Mouse (Mus musculus) neural tube, embryonic 11.5 days (tissue): ENCODE measurements around the gene Tpp1. TPM values are rescaled to one million over a fixed set of nuclear protein-coding genes. Genes with fewer than 3 reads are reported as not detected.

Source experiments
- ATAC-seq: fragments of 200-750 bp; cut with Nextera tagmentation; 2 replicates; pipeline ENCODE4 v1.8.0; 2017; ENCODE audit warnings: moderate number of reproducible peaks, mild to moderate bottlenecking, moderate TSS enrichment, moderate library complexity; ENCODE audit not compliant: insufficient read depth, low FRiP score, low TSS enrichment
- DNase-seq: peaks from one replicate; pipeline ENCODE4 v3.0.0-alpha.2; 2015; ENCODE audit warnings: low spot score
- H3K27ac ChIP-seq: fragments of 300-500 bp; sonication (generic); 2 replicates; pipeline ENCODE4 v1.5.1; 2014; ENCODE audit warnings: low read depth, mild to moderate bottlenecking, low read length
- H3K27me3 ChIP-seq: fragments of 300-500 bp; sonication (generic); 2 replicates; pipeline ENCODE4 v1.6.1; 2014; ENCODE audit warnings: mild to moderate bottlenecking, low read length, mixed read lengths; ENCODE audit not compliant: control insufficient read depth, insufficient read depth
- H3K36me3 ChIP-seq: fragments of 300-500 bp; sonication (generic); 2 replicates; pipeline ENCODE4 v1.6.1; 2014; ENCODE audit warnings: mild to moderate bottlenecking, low read length, moderate library complexity, mixed read lengths; ENCODE audit not compliant: control insufficient read depth, insufficient read depth
- H3K4me1 ChIP-seq: fragments of 300-500 bp; sonication (generic); 2 replicates; pipeline ENCODE4 v1.6.1; 2014; ENCODE audit warnings: low read length, mixed read lengths; ENCODE audit not compliant: control insufficient read depth, insufficient read depth
- H3K4me2 ChIP-seq: fragments of 300-500 bp; sonication (generic); 2 replicates; pipeline ENCODE4 v1.6.1; 2014; ENCODE audit warnings: low read depth, mild to moderate bottlenecking, moderate library complexity
- H3K4me3 ChIP-seq: fragments of 300-500 bp; sonication (generic); 2 replicates; pipeline ENCODE4 v1.5.1; 2014; ENCODE audit warnings: low read depth, low read length
- H3K9ac ChIP-seq: fragments of 300-500 bp; sonication (generic); 2 replicates; pipeline ENCODE4 v1.6.1; 2014; ENCODE audit warnings: mild to moderate bottlenecking, low read length
- H3K9me3 ChIP-seq: fragments of 300-500 bp; sonication (generic); 2 replicates; pipeline ENCODE4 v1.6.1; 2016; ENCODE audit warnings: low read length; ENCODE audit not compliant: control insufficient read depth
- WGBS: fragments of 180-500 bp; shearing (Covaris S2); extraction: QIAGEN DNeasy Blood & Tissue Kit; methylation state at CpG from one replicate; pipeline ENCODE4 v1.1.7; 2014; 5-methylcytosine and 5-hydroxymethylcytosine counted together
- polyA plus RNA-seq: library from polyadenylated mRNA; unstranded; fragments of >200 nt; fragmentation: Nextera tagmentation; extraction: Ambion mirVana; gene quantifications from 2 replicates; pipeline ENCODE4 v1.2.1, GENCODE M21; 2014

Tpp1 gene
- polyA plus RNA-seq, 1 experiment from 2014 or later, result 54.8 TPM

GRCm38 (mm10) chr7:105772331-105772730, 20.3 kb upstream of the Tpp1 start:
- WGBS, result 96% methylated on average over 15 of the region's 15 CpGs
- H3K4me3 ChIP-seq, result no peak overlapping the region
- no peak overlapping the region for H3K4me2 ChIP-seq
- no peak overlapping the region for H3K27ac ChIP-seq
- H3K9me3 ChIP-seq, result no peaks in the 10 kb centered on the region
- H3K9ac ChIP-seq, result no peak overlapping the region
- peaks cover 16% of the 10 kb centered on the region for H3K36me3 ChIP-seq
- ATAC-seq (no peak), DNase-seq (no peak)
- peaks cover 15% of the 10 kb centered on the region for H3K4me1 ChIP-seq
- H3K27me3 ChIP-seq, result no peaks in the 10 kb centered on the region

GRCm38 (mm10) chr7:105769959-105770358, 17.9 kb upstream of the Tpp1 start:
- WGBS, result 91% methylated on average over 3 of the region's 3 CpGs
- ATAC-seq, result no peak

GRCm38 (mm10) chr7:105767729-105768165, 15.7 kb upstream of the Tpp1 start:
- Histone ChIP-seq H3K4me3 (no peak overlapping the region), H3K27me3 (peaks cover 19% of the 10 kb centered on the region), H3K4me1 (peaks cover 12% of the 10 kb centered on the region), H3K9me3 (no peaks in the 10 kb centered on the region), H3K4me2 (no peak overlapping the region), H3K27ac (peak overlapping the region; percentile 27; the same call in 1 of the 2 replicates), H3K36me3 (peaks cover 36% of the 10 kb centered on the region), H3K9ac (no peak overlapping the region)
- DNase-seq (no peak), ATAC-seq (no peak)
- 12% methylated on average over 6 of the region's 6 CpGs for WGBS

More at GRCm38 (mm10) chr7:105769959-105770358, 17.9 kb upstream of the Tpp1 start:
- Histone ChIP-seq H3K36me3 (peaks cover 26% of the 10 kb centered on the region), H3K9ac (no peak overlapping the region), H3K4me1 (peaks cover 14% of the 10 kb centered on the region), H3K9me3 (no peaks in the 10 kb centered on the region), H3K4me3 (no peak overlapping the region), H3K27ac (no peak overlapping the region), H3K27me3 (0 out of 2 replicates have a peak, but pooled peaks cover 2% of the 10 kb centered on the region), H3K4me2 (no peak overlapping the region)
- DNase-seq, result no peak

GRCm38 (mm10) chr7:105764331-105764730, 12.3 kb upstream of the Tpp1 start:
- Histone ChIP-seq H3K4me3 (no peak overlapping the region), H3K4me2 (no peak overlapping the region), H3K27ac (no peak overlapping the region), H3K27me3 (peaks cover 23% of the 10 kb centered on the region), H3K4me1 (peaks cover 12% of the 10 kb centered on the region), H3K9me3 (no peaks in the 10 kb centered on the region), H3K36me3 (peaks cover 32% of the 10 kb centered on the region), H3K9ac (no peak overlapping the region)
- 92% methylated on average over 11 of the region's 11 CpGs for WGBS
- DNase-seq, result no peak
- ATAC-seq, result no peak

GRCm38 (mm10) chr7:105762517-105763270, 10.7 kb upstream of the Tpp1 start:
- Histone ChIP-seq H3K27me3 (peaks cover 23% of the 10 kb centered on the region), H3K9ac (no peak overlapping the region), H3K9me3 (no peaks in the 10 kb centered on the region), H3K4me2 (no peak overlapping the region), H3K4me3 (no peak overlapping the region), H3K36me3 (peaks cover 44% of the 10 kb centered on the region), H3K4me1 (0 out of 2 replicates have a peak, but pooled peaks cover 3% of the 10 kb centered on the region), H3K27ac (no peak overlapping the region)
- ATAC-seq (no peak), DNase-seq (no peak)
- 19% methylated on average over 55 of the region's 55 CpGs for WGBS

GRCm38 (mm10) chr7:105761813-105762484, 9.9 kb upstream of the Tpp1 start:
- Histone ChIP-seq H3K4me3 (no peak overlapping the region), H3K27me3 (peaks cover 23% of the 10 kb centered on the region), H3K9ac (no peak overlapping the region), H3K4me1 (no peaks in the 10 kb centered on the region), H3K36me3 (peaks cover 50% of the 10 kb centered on the region), H3K4me2 (no peak overlapping the region), H3K27ac (no peak overlapping the region), H3K9me3 (no peaks in the 10 kb centered on the region)
- ATAC-seq, result 0 out of 2 replicates have a peak, but pooled peaks have one; percentile 11
- DNase-seq, result peak; percentile 19
- WGBS, result 18% methylated on average over 43 of the region's 51 CpGs

DNA sequence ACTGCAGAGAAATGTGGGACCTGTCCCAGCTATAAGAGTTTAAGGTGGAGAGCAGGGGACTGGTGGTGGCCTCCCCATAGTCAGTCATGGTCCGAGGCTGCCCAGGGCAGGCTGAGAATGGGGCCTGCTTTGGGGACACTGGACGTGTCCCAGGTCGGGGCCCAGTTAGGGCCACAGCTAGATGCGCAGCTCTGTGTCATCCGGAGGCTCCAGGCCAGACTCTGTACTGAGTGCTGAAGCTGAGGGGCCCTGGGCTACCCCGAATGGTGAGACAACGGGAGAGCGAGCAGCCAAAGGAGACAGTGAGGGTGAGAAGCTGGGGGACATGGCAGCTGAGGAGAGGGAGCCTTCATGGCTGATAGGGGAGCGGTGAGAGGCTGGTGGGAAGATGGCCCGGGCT, 1.2 kb upstream of the Tpp1 start:
- 88% methylated on average over 10 of the region's 10 CpGs for WGBS
- DNase-seq, result no peak
- no peak overlapping the region for H3K27ac ChIP-seq
- H3K9me3 ChIP-seq, result no peaks in the 10 kb centered on the region
- no peaks in the 10 kb centered on the region for H3K27me3 ChIP-seq
- H3K4me1 ChIP-seq, result peaks cover 3% of the 10 kb centered on the region; the same call in 1 of the 2 replicates
- no peak overlapping the region for H3K4me2 ChIP-seq
- H3K4me3 ChIP-seq, result no peak overlapping the region
- peaks cover 35% of the 10 kb centered on the region for H3K36me3 ChIP-seq
- no peak for ATAC-seq
- H3K9ac ChIP-seq, result no peak overlapping the region

GRCm38 (mm10) chr7:105752716-105753115, 681 bp upstream of the Tpp1 start:
- DNase-seq, result no peak
- H3K9me3 ChIP-seq, result no peaks in the 10 kb centered on the region
- H3K9ac ChIP-seq, result no peak overlapping the region
- WGBS, result 84% methylated on average over 2 of the region's 2 CpGs
- no peak overlapping the region for H3K4me2 ChIP-seq
- H3K4me1 ChIP-seq, result peaks cover 3% of the 10 kb centered on the region; the same call in 1 of the 2 replicates
- peaks cover 30% of the 10 kb centered on the region for H3K36me3 ChIP-seq
- no peak; the same call in 1 of the 2 replicates for ATAC-seq
- no peak overlapping the region for H3K27ac ChIP-seq
- no peaks in the 10 kb centered on the region for H3K27me3 ChIP-seq
- H3K4me3 ChIP-seq, result no peak overlapping the region
